Mouse (Mus musculus): ENCODE data around the gene Omg.

DNA sequence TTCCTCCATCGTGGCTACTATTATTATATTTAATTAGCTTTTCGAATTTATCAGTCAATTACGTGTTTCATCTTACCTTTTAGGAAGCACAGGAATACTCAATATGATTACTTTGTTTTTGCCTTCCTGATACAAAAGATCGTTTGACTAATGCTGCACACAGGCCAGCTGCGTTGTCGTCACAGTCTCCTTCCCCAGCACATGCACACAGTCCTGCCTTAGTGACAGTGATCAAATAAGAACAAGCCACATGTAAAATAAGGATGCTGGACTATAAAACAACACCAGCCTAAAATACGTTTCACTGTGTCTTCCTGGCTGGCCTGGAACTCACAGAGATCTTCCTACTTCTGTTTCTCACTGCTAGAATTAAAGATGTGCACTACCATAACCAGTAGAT lies 622 bp upstream of the Omg start:
- TF ChIP-seq CTCF (IDR thresholded peaks at IDR 0.05; ENCODE audit: low read depth) = no peak
- no peak for TF ChIP-seq EP300 (IDR thresholded peaks at IDR 0.05; ENCODE audit: low read depth)
